Mouse (Mus musculus): Measurements from ENCODE around the gene Fbp1. TPM values are rescaled to one million over a fixed set of nuclear protein-coding genes. Genes with fewer than 3 reads are reported as not detected.

Fbp1 gene
- polyA plus RNA-seq, 1 experiment = 0.43 TPM

GRCm38 (mm10) chr13:62877247-62877646, 10.8 kb downstream of the Fbp1 start:
- H3K4me1 ChIP-seq (ENCODE audit: control insufficient read depth, insufficient read depth, insufficient read length) = peaks cover 5% of the 10 kb centered on the region; the same call in 1 of the 2 replicates
- DNase-seq (ENCODE audit: low read depth in 1 of 2, low spot score in 2 of 2) = no peak
- no peak overlapping the region for H3K27ac ChIP-seq (ENCODE audit: insufficient read depth, low read length)
- TF ChIP-seq POLR2A (IDR thresholded peaks at IDR 0.05; ENCODE audit: low read depth, low read length) = no peak
- TF ChIP-seq CTCF (IDR thresholded peaks at IDR 0.05; ENCODE audit: extremely low read depth, insufficient read depth, insufficient read length, insufficient replicate concordance) = no peak
- no peaks in the 10 kb centered on the region for H3K27me3 ChIP-seq (ENCODE audit: control insufficient read depth, insufficient read depth, low read length)
- H3K4me3 ChIP-seq (ENCODE audit: extremely low read depth, insufficient read depth, insufficient read length) = no peak overlapping the region
- H3K36me3 ChIP-seq (ENCODE audit: control insufficient read depth, insufficient read depth, low read length) = no peaks in the 10 kb centered on the region
- 74% methylated on average over 5 of the region's 5 CpGs for WGBS

GRCm38 (mm10) chr13:62876111-62876510, 12.0 kb downstream of the Fbp1 start:
- no peaks in the 10 kb centered on the region for H3K27me3 ChIP-seq (ENCODE audit: control insufficient read depth, insufficient read depth, low read length)
- no peak overlapping the region for H3K4me3 ChIP-seq (ENCODE audit: extremely low read depth, insufficient read depth, insufficient read length)
- 77% methylated on average over 1 of the region's 1 CpGs for WGBS
- DNase-seq (ENCODE audit: low read depth in 1 of 2, low spot score in 2 of 2) = no peak
- H3K36me3 ChIP-seq (ENCODE audit: control insufficient read depth, insufficient read depth, low read length) = no peaks in the 10 kb centered on the region
- H3K4me1 ChIP-seq (ENCODE audit: control insufficient read depth, insufficient read depth, insufficient read length) = peaks cover 5% of the 10 kb centered on the region; the same call in 1 of the 2 replicates
- TF ChIP-seq CTCF (IDR thresholded peaks at IDR 0.05; ENCODE audit: extremely low read depth, insufficient read depth, insufficient read length, insufficient replicate concordance) (no peak), POLR2A (IDR thresholded peaks at IDR 0.05; ENCODE audit: low read depth, low read length) (no peak)
- no peak overlapping the region for H3K27ac ChIP-seq (ENCODE audit: insufficient read depth, low read length)

DNA sequence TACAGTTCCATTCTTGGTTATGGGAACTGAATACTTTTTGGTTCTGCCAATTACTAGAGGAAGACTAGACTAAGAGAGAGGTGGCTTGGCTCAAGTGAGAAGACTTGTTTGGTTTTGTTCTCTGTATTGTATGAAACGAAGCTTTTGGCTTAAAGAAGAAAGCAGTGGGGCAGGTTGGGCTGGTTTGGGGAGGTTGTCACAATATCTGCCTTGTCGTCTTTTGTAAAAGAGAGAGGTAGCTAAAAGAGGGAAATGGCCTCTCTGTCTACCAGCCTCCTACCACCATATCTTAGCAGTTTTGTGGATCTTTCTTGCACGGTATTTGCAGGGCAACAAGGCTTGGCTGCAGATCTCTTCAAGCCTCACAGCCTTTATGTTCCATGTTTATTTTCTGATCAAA, 15.8 kb downstream of the Fbp1 start:
- no peak overlapping the region for H3K4me3 ChIP-seq (ENCODE audit: extremely low read depth, insufficient read depth, insufficient read length)
- H3K27ac ChIP-seq (ENCODE audit: insufficient read depth, low read length) = no peak overlapping the region
- TF ChIP-seq POLR2A (IDR thresholded peaks at IDR 0.05; ENCODE audit: low read depth, low read length) (no peak), CTCF (IDR thresholded peaks at IDR 0.05; ENCODE audit: extremely low read depth, insufficient read depth, insufficient read length, insufficient replicate concordance) (no peak)
- no peaks in the 10 kb centered on the region for H3K27me3 ChIP-seq (ENCODE audit: control insufficient read depth, insufficient read depth, low read length)
- no peak for DNase-seq (ENCODE audit: low read depth in 1 of 2, low spot score in 2 of 2)
- no peaks in the 10 kb centered on the region for H3K36me3 ChIP-seq (ENCODE audit: control insufficient read depth, insufficient read depth, low read length)
- WGBS = 87% methylated on average over 3 of the region's 3 CpGs
- no peaks in the 10 kb centered on the region for H3K4me1 ChIP-seq (ENCODE audit: control insufficient read depth, insufficient read depth, insufficient read length)

- no peaks in the 10 kb centered on the region for H3K36me3 ChIP-seq (ENCODE audit: control insufficient read depth, insufficient read depth, low read length)
- no peak for DNase-seq (ENCODE audit: low read depth in 1 of 2, low spot score in 2 of 2)
- 96% methylated on average over 2 of the region's 2 CpGs for WGBS
- no peak overlapping the region for H3K27ac ChIP-seq (ENCODE audit: insufficient read depth, low read length)
- TF ChIP-seq CTCF (IDR thresholded peaks at IDR 0.05; ENCODE audit: extremely low read depth, insufficient read depth, insufficient read length, insufficient replicate concordance) (no peak), POLR2A (IDR thresholded peaks at IDR 0.05; ENCODE audit: low read depth, low read length) (no peak)
- H3K4me3 ChIP-seq (ENCODE audit: extremely low read depth, insufficient read depth, insufficient read length) = no peak overlapping the region
- H3K27me3 ChIP-seq (ENCODE audit: control insufficient read depth, insufficient read depth, low read length) = no peaks in the 10 kb centered on the region
- H3K4me1 ChIP-seq (ENCODE audit: control insufficient read depth, insufficient read depth, insufficient read length) = no peaks in the 10 kb centered on the region
Observed at GRCm38 (mm10) chr13:62870605-62871004, 17.5 kb downstream of the Fbp1 start.

DNA sequence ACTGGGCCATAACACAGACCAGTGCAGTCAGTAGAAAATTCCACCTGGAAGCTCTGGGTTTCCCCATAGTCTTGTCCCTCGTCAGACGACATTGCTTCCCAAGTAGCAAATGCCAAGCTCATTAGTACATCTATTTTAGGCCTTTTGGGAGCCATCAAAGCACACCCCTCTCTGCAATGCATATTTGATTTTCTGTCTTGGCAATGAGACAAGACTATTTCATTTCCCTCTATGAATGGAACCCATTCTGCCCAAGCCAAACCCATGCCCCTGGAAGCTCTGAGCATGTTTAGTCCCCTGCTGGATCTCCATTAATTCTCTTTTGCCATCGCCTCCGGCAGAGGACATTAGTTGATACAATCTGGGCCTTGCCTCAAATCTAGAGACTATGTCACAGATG, 21.3 kb downstream of the Fbp1 start:
- Histone ChIP-seq H3K4me1 (ENCODE audit: control insufficient read depth, insufficient read depth, insufficient read length) (no peaks in the 10 kb centered on the region), H3K27ac (ENCODE audit: insufficient read depth, low read length) (no peak overlapping the region), H3K36me3 (ENCODE audit: control insufficient read depth, insufficient read depth, low read length) (no peaks in the 10 kb centered on the region), H3K27me3 (ENCODE audit: control insufficient read depth, insufficient read depth, low read length) (no peaks in the 10 kb centered on the region), H3K4me3 (ENCODE audit: extremely low read depth, insufficient read depth, insufficient read length) (no peak overlapping the region)
- WGBS = 92% methylated on average over 4 of the region's 4 CpGs
- TF ChIP-seq POLR2A (IDR thresholded peaks at IDR 0.05; ENCODE audit: low read depth, low read length) = no peak
- no peak for TF ChIP-seq CTCF (IDR thresholded peaks at IDR 0.05; ENCODE audit: extremely low read depth, insufficient read depth, insufficient read length, insufficient replicate concordance)
- DNase-seq (ENCODE audit: low read depth in 1 of 2, low spot score in 2 of 2) = no peak

DNA sequence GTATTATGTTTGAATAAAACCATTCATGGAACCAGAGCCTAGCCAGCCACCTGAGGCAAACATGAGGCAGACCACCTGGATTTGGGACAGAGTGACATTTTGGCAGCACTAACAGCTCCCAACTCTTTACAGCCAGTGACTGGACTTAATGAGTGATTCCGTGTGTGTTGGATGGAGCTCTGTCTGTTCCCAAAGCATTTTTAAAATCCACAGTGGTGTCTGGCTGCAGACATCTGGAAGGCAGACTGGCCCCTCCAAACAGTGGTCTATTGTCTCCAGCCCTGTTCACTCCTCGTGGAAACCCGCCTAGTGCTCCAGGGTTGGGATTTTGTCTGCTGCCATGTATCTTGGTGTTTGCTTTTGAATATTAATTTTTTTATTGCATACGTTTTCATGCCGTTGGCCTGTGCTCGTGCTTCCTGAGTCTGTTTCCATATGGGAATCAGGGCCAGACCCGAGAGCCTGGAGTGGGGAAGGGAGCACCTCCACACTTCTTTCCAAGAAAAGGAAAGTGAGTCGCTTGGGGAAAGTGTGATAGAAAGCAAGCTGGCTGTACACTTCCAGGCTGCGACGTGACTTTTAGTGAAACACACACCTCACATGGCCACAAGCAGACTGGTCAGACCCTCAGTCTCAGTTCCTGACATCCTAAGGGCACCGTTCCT, 22.3 kb downstream of the Fbp1 start:
- no peaks in the 10 kb centered on the region for H3K27me3 ChIP-seq (ENCODE audit: control insufficient read depth, insufficient read depth, low read length)
- no peak overlapping the region for H3K27ac ChIP-seq (ENCODE audit: insufficient read depth, low read length)
- H3K36me3 ChIP-seq (ENCODE audit: control insufficient read depth, insufficient read depth, low read length) = no peaks in the 10 kb centered on the region
- DNase-seq (ENCODE audit: low read depth in 1 of 2, low spot score in 2 of 2) = no peak
- H3K4me1 ChIP-seq (ENCODE audit: control insufficient read depth, insufficient read depth, insufficient read length) = no peaks in the 10 kb centered on the region
- WGBS = 87% methylated on average over 11 of the region's 11 CpGs
- H3K4me3 ChIP-seq (ENCODE audit: extremely low read depth, insufficient read depth, insufficient read length) = no peak overlapping the region
- TF ChIP-seq CTCF (IDR thresholded peaks at IDR 0.05; ENCODE audit: extremely low read depth, insufficient read depth, insufficient read length, insufficient replicate concordance) (no peak), POLR2A (IDR thresholded peaks at IDR 0.05; ENCODE audit: low read depth, low read length) (no peak)

GRCm38 (mm10) chr13:62863771-62864170, 24.3 kb downstream of the Fbp1 start:
- 66% methylated on average over 6 of the region's 6 CpGs for WGBS
- H3K27me3 ChIP-seq (ENCODE audit: control insufficient read depth, insufficient read depth, low read length) = no peaks in the 10 kb centered on the region
- no peak for TF ChIP-seq POLR2A (IDR thresholded peaks at IDR 0.05; ENCODE audit: low read depth, low read length)
- no peak for TF ChIP-seq CTCF (IDR thresholded peaks at IDR 0.05; ENCODE audit: extremely low read depth, insufficient read depth, insufficient read length, insufficient replicate concordance)
- DNase-seq (ENCODE audit: low read depth in 1 of 2, low spot score in 2 of 2) = no peak
- no peaks in the 10 kb centered on the region for H3K36me3 ChIP-seq (ENCODE audit: control insufficient read depth, insufficient read depth, low read length)
- no peak overlapping the region for H3K4me3 ChIP-seq (ENCODE audit: extremely low read depth, insufficient read depth, insufficient read length)
- no peak overlapping the region for H3K27ac ChIP-seq (ENCODE audit: insufficient read depth, low read length)
- no peaks in the 10 kb centered on the region for H3K4me1 ChIP-seq (ENCODE audit: control insufficient read depth, insufficient read depth, insufficient read length)
